Mouse (Mus musculus): ENCODE measurements around the gene Pex5. TPM values are rescaled to one million over a fixed set of nuclear protein-coding genes. Genes with fewer than 3 reads are reported as not detected.

Pex5 gene
- polyA plus RNA-seq (2016; fragmentation: Nextera tagmentation; extraction: Ambion mirVana): 26.3 and 26.5 TPM in 2 replicates

GRCm38 (mm10) chr6:124414927-124415325, at the start of gene Pex5:
Pex5 (minus strand) TSS chr6:124415067.
- ATAC-seq: peak; percentile 92
- Histone ChIP-seq H3K9ac (peak within 1 kb of the TSS; percentile 95), H3K4me3 (peak within 1 kb of the TSS; percentile 96), H3K36me3 (peaks cover 19% of the 10 kb centered on the region), H3K9me3 (replicated peaks) (no peaks in the 10 kb centered on the region), H3K27me3 (replicated peaks) (no peaks in the 10 kb centered on the region), H3K27ac (peak within 1 kb of the TSS; percentile 87), H3K4me2 (peak within 1 kb of the TSS; percentile 97), H3K4me1 (peaks cover 27% of the 10 kb centered on the region)
- whole genome bisulfite sequencing (ENCODE audit: insufficient replicate concordance): 0% methylated on average over 36 of the region's 36 CpGs

DNA sequence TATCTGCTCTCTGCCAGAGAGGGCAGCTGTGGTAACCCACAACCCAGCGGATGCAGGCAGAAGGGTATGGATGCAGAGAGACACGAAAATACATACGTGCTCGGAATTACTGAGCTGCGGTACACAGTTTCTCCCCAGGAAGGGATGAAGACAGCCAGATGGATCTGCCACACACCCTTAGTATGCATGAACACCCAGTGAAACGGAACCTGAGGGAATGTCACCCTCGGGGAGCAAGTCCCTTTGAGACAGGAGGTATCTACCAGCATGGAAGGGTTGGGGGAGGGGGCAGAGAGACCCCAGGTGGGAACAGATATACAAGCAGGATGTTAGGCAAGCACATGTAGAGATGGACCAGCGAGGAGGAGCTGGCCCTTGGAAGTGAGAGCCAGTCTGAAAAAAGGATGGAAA, 49.0 kb upstream of the Pex5 start:
- H3K4me3 ChIP-seq: peak overlapping the region; percentile 53
- ATAC-seq: no peak
- 12% methylated on average over 8 of the region's 8 CpGs for WGBS (ENCODE audit: insufficient replicate concordance)
- peak overlapping the region; percentile 73 for H3K4me2 ChIP-seq
- H3K36me3 ChIP-seq: no peaks in the 10 kb centered on the region
- no peaks in the 10 kb centered on the region for H3K9me3 ChIP-seq (replicated peaks)
- H3K4me1 ChIP-seq: peaks cover 27% of the 10 kb centered on the region
- H3K9ac ChIP-seq: peak overlapping the region; percentile 57
- peaks cover 24% of the 10 kb centered on the region; the same call in 1 of the 2 replicates for H3K27me3 ChIP-seq (replicated peaks)
- no peak overlapping the region for H3K27ac ChIP-seq

DNA sequence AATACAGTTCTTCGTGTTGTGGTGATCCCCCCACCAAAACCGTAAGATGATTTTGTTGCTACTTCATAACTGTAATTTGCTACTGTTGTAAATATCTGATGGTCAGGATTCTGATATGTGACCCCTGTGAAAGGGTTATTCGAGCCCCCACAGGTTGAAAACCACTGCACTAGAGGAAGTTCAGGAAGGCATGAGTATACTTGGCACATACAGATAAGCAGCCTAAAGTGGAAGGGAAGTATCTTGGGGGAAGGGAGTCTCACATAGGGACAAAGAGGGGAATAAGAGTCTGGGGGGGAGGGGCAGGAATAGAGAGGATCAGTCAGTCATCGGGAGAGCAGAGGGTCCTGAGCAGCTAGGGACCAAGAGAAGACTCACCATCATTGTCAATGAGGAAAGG, 44.5 kb upstream of the Pex5 start:
- WGBS (ENCODE audit: insufficient replicate concordance): 31% methylated on average over 4 of the region's 4 CpGs
- H3K4me2 ChIP-seq: no peak overlapping the region
- H3K4me3 ChIP-seq: no peak overlapping the region
- no peak overlapping the region for H3K27ac ChIP-seq
- H3K9ac ChIP-seq: no peak overlapping the region
- peaks cover 23% of the 10 kb centered on the region; the same call in 1 of the 2 replicates for H3K27me3 ChIP-seq (replicated peaks)
- H3K4me1 ChIP-seq: peaks cover 19% of the 10 kb centered on the region
- ATAC-seq: no peak
- H3K9me3 ChIP-seq (replicated peaks): no peaks in the 10 kb centered on the region
- H3K36me3 ChIP-seq: no peaks in the 10 kb centered on the region

DNA sequence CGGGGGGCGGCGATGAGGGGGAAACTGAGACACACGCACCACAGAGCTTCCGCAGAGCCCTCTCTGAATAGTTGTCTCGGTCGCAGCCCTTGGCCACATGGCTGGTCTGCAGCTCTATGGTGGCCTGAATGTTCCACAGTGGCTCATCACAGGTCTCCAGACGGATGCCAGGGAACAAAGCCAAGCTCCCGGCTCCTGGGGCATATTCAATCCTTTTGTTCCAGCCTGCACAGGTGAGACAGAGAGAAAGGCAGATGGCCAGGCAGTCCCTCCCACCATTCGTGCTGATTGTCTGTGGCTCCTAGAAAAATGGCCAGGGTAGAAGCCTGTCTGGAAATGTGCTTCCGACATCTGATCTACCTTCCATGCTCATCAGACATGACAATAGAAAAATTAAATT, 43.6 kb upstream of the Pex5 start:
- Histone ChIP-seq H3K27ac (no peak overlapping the region), H3K27me3 (replicated peaks) (peaks cover 14% of the 10 kb centered on the region; the same call in 1 of the 2 replicates), H3K9ac (no peak overlapping the region), H3K36me3 (no peaks in the 10 kb centered on the region), H3K9me3 (replicated peaks) (no peaks in the 10 kb centered on the region), H3K4me3 (no peak overlapping the region), H3K4me1 (peaks cover 10% of the 10 kb centered on the region), H3K4me2 (no peak overlapping the region)
- WGBS (ENCODE audit: insufficient replicate concordance): 75% methylated on average over 11 of the region's 11 CpGs
- ATAC-seq: no peak

GRCm38 (mm10) chr6:124457827-124458226, 43.0 kb upstream of the Pex5 start:
- ATAC-seq: no peak

DNA sequence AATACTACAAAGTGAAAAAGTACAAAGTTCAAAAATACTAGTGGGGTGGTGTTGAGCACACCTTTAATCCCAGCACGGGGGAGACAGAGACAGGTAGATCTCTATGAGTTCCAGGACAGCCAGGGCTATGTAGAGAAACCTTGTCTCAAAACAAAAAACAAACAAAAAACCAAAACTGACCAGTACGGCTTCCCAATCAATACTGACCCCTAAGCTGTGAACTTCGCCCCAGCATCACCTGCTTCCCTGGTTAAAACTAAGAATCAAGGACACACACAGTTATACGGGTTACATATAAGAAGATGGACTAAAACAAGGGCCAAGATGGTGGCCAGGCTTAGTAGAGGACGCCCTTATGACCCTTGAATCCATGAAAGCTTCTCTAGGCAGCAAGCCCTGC, 41.4 kb upstream of the Pex5 start:
- H3K27me3 ChIP-seq (replicated peaks): no peaks in the 10 kb centered on the region
- 72% methylated on average over 5 of the region's 5 CpGs for WGBS (ENCODE audit: insufficient replicate concordance)
- no peak overlapping the region for H3K9ac ChIP-seq
- no peaks in the 10 kb centered on the region for H3K9me3 ChIP-seq (replicated peaks)
- peaks cover 28% of the 10 kb centered on the region for H3K4me1 ChIP-seq
- no peak overlapping the region for H3K4me2 ChIP-seq
- H3K4me3 ChIP-seq: no peak overlapping the region
- H3K27ac ChIP-seq: no peak overlapping the region
- H3K36me3 ChIP-seq: no peaks in the 10 kb centered on the region
- no peak for ATAC-seq

More at GRCm38 (mm10) chr6:124457827-124458226, 43.0 kb upstream of the Pex5 start:
- H3K9me3 ChIP-seq (replicated peaks): no peaks in the 10 kb centered on the region
- H3K4me3 ChIP-seq: no peak overlapping the region
- 79% methylated on average over 5 of the region's 5 CpGs for WGBS (ENCODE audit: insufficient replicate concordance)
- no peak overlapping the region for H3K27ac ChIP-seq
- no peaks in the 10 kb centered on the region for H3K36me3 ChIP-seq
- no peak overlapping the region for H3K4me2 ChIP-seq
- peaks cover 7% of the 10 kb centered on the region; the same call in 1 of the 2 replicates for H3K27me3 ChIP-seq (replicated peaks)
- peaks cover 12% of the 10 kb centered on the region for H3K4me1 ChIP-seq
- H3K9ac ChIP-seq: no peak overlapping the region

- Histone ChIP-seq H3K9ac (no peak overlapping the region), H3K27ac (no peak overlapping the region)
- peak; percentile 20; the same call in 1 of the 2 replicates for ATAC-seq
Measured at GRCm38 (mm10) chr6:124453756-124454155, 38.9 kb upstream of the Pex5 start.

GRCm38 (mm10) chr6:124451995-124452394, 37.1 kb upstream of the Pex5 start:
- Histone ChIP-seq H3K4me2 (peak overlapping the region; percentile 36), H3K4me3 (no peak overlapping the region), H3K36me3 (no peaks in the 10 kb centered on the region), H3K27ac (0 out of 2 replicates have a peak overlapping the region, but pooled peaks have one; percentile 29), H3K9me3 (replicated peaks) (no peaks in the 10 kb centered on the region), H3K4me1 (peaks cover 39% of the 10 kb centered on the region), H3K27me3 (replicated peaks) (no peaks in the 10 kb centered on the region), H3K9ac (0 out of 2 replicates have a peak overlapping the region, but pooled peaks have one; percentile 31)
- peak; percentile 78 for ATAC-seq
- 44% methylated on average over 3 of the region's 3 CpGs for WGBS (ENCODE audit: insufficient replicate concordance)

More at GRCm38 (mm10) chr6:124453756-124454155, 38.9 kb upstream of the Pex5 start:
- no peaks in the 10 kb centered on the region for H3K9me3 ChIP-seq (replicated peaks)
- H3K36me3 ChIP-seq: no peaks in the 10 kb centered on the region
- no peak overlapping the region for H3K4me2 ChIP-seq
- no peaks in the 10 kb centered on the region for H3K27me3 ChIP-seq (replicated peaks)
- H3K4me3 ChIP-seq: no peak overlapping the region
- WGBS (ENCODE audit: insufficient replicate concordance): 53% methylated on average over 4 of the region's 4 CpGs
- peaks cover 39% of the 10 kb centered on the region for H3K4me1 ChIP-seq

- peak overlapping the region; percentile 23; the same call in 1 of the 2 replicates for H3K4me2 ChIP-seq
- 67% methylated on average over 18 of the region's 18 CpGs for WGBS (ENCODE audit: insufficient replicate concordance)
- no peak overlapping the region for H3K27ac ChIP-seq
- H3K9ac ChIP-seq: no peak overlapping the region
- no peaks in the 10 kb centered on the region for H3K36me3 ChIP-seq
- H3K27me3 ChIP-seq (replicated peaks): no peaks in the 10 kb centered on the region
- peaks cover 39% of the 10 kb centered on the region for H3K4me1 ChIP-seq
- no peak overlapping the region for H3K4me3 ChIP-seq
- ATAC-seq: no peak
- H3K9me3 ChIP-seq (replicated peaks): no peaks in the 10 kb centered on the region
Measured at GRCm38 (mm10) chr6:124449668-124450383, 35.0 kb upstream of the Pex5 start.

DNA sequence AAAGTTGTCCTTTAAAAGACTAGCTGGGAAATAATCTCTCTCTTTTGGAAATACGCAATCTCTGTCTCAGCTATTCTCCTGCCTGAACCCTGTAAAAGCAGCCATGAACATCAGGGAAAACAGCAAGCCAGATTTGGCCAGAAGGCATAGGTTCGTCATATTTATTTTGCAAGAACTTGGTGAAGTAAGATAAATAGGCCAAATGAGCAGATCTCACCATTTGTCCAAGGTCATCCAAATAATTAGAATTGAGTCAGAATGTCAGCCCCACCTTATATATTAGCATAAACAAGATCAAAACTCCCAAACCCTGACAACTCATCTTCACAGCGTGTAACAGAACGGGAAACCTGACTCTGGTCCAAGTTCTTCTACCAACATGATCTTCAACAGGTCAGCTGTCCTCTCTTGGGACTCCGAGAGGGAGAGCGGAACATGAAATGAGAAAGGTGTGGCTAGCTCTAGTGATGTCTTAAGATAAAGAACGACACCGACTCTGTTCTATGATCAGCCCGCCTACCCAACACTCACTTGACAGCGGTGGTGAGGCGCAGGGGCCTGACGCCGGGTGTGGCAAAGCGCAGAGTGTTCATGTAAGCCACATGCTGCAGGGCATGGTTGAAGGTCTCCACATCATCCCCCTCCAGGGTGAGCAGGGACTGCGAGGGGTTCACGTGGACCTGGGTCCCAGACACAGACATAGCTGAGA, 34.2 kb upstream of the Pex5 start:
- peaks cover 39% of the 10 kb centered on the region for H3K4me1 ChIP-seq
- WGBS (ENCODE audit: insufficient replicate concordance): 72% methylated on average over 16 of the region's 16 CpGs
- H3K4me2 ChIP-seq: peak overlapping the region; percentile 23; the same call in 1 of the 2 replicates
- H3K9me3 ChIP-seq (replicated peaks): no peaks in the 10 kb centered on the region
- no peak for ATAC-seq
- no peak overlapping the region for H3K4me3 ChIP-seq
- no peak overlapping the region for H3K27ac ChIP-seq
- H3K27me3 ChIP-seq (replicated peaks): no peaks in the 10 kb centered on the region
- no peak overlapping the region for H3K9ac ChIP-seq
- no peaks in the 10 kb centered on the region for H3K36me3 ChIP-seq

DNA sequence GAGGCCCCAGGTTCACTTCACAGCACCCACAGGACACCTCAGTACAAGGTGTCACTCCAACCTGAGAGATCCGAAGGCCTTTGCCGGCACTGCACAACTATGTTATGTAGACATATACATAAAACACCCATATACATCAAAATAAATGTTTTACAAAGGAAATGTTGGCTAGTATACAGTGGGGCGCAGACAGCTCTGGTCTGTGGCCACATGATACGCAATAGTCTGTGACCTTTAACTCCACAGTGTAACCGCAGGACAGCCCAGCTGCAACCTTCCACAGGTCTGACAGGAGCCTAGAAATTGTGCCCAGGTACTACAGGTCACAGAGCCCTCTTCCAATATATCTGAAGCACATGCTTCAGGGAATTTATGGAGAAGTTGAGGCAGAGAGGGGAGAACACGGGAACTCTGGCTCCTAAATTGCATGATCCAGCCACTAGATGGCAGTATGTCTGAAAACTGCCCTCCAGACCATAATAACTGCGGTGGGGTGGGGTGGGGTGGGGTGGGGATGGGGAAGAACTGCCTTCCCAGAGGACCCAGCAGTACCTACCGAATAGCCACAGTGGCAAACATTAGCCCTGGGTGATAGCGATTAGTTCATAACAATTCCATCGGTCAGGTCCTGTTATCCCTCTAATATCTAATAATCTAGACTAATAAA, 33.5 kb upstream of the Pex5 start:
- Histone ChIP-seq H3K36me3 (no peaks in the 10 kb centered on the region), H3K4me2 (no peak overlapping the region), H3K9ac (no peak overlapping the region), H3K27ac (no peak overlapping the region), H3K4me3 (no peak overlapping the region), H3K9me3 (replicated peaks) (no peaks in the 10 kb centered on the region), H3K4me1 (peaks cover 39% of the 10 kb centered on the region), H3K27me3 (replicated peaks) (no peaks in the 10 kb centered on the region)
- no peak for ATAC-seq
- 63% methylated on average over 10 of the region's 10 CpGs for WGBS (ENCODE audit: insufficient replicate concordance)

DNA sequence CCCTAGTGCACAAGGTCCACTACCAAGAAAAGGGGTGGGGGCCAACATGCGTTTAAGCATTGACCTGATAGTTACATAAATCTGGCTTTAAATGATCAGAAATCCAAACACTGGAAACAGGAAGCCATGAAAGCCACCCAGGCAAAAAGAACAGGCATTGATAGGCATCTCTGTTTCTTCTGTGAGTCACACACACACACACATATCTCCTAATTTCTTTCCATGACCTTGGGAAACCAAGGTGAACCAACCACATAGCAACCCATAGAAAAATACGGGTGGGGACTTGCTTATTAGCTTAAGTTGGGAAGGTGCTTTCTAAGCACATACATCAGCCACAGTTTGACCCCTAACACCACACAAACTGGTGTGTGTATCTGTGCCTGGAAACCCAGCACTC, 32.5 kb upstream of the Pex5 start:
- Histone ChIP-seq H3K27me3 (replicated peaks) (no peaks in the 10 kb centered on the region), H3K4me3 (no peak overlapping the region), H3K4me2 (no peak overlapping the region), H3K36me3 (no peaks in the 10 kb centered on the region), H3K9ac (no peak overlapping the region), H3K27ac (no peak overlapping the region), H3K9me3 (replicated peaks) (no peaks in the 10 kb centered on the region), H3K4me1 (peaks cover 32% of the 10 kb centered on the region)
- no peak for ATAC-seq
- WGBS (ENCODE audit: insufficient replicate concordance): 75% methylated on average over 2 of the region's 2 CpGs

Measured in liver, embryonic 12.5 days (tissue).